Mouse (Mus musculus) lung, adult 2 months (tissue): ENCODE data around the gene Atf6. TPM values are rescaled to one million over a fixed set of nuclear protein-coding genes. Genes with fewer than 3 reads are reported as not detected.
A peak's percentile ranks its signal among the peaks of the same experiment; 100 is the strongest.

ENCODE experiments used
- DNase-seq: peaks from one replicate; pipeline ENCODE4 v3.0.0; 2022
- H3K4me1 ChIP-seq: fragments of 200-500 bp; 2 replicates; pipeline ENCODE4 v1.6.1; 2011; ENCODE audit warnings: low read length; ENCODE audit not compliant: control insufficient read depth, insufficient read depth
- H3K4me3 ChIP-seq: fragments of 200-500 bp; replicated peaks from 2 replicates; pipeline ENCODE3; 2011; ENCODE audit warnings: low read depth, mild to moderate bottlenecking, control low read depth, low read length; ENCODE audit errors: extremely low read depth
- CTCF ChIP-seq: fragments of 200-500 bp; IDR thresholded peaks from 2 replicates; pipeline ENCODE4 v1.5.1; 2011; ENCODE audit warnings: mild to moderate bottlenecking, low read length, control low read depth; ENCODE audit not compliant: insufficient read depth
- POLR2A ChIP-seq: fragments of 200-500 bp; IDR thresholded peaks from 2 replicates; pipeline ENCODE4 v1.6.1; 2011; ENCODE audit warnings: low read depth, mild to moderate bottlenecking, control low read depth, low read length, borderline replicate concordance; ENCODE audit errors: extremely low read depth
- WGBS: fragments of 180-500 bp; shearing (Covaris S2); methylation state at CpG from one replicate; pipeline ENCODE4 v1.1.7; 2018; 5-methylcytosine and 5-hydroxymethylcytosine counted together
- polyA plus RNA-seq: library from polyadenylated mRNA; depleted of rRNA; stranded (reverse); fragments of >200 nt; gene quantifications from 2 replicates; pipeline ENCODE4 v1.2.3, GENCODE M21; 2012

Gene Atf6
- polyA plus RNA-seq, 1 experiment: 18.8 TPM

GRCm38 (mm10) chr1:170901536-170902238 lies 34.1 kb upstream of the Atf6 start:
- DNase-seq: peak; percentile 77
- peak; percentile 77 for TF ChIP-seq CTCF
- no peak for TF ChIP-seq POLR2A
- 32% methylated on average over 10 of the region's 10 CpGs for WGBS
- no peak overlapping the region for H3K4me3 ChIP-seq
- 0 out of 2 replicates have a peak, but pooled peaks cover 3% of the 10 kb centered on the region for H3K4me1 ChIP-seq

- Histone ChIP-seq H3K4me1 (0 out of 2 replicates have a peak, but pooled peaks cover 3% of the 10 kb centered on the region), H3K4me3 (no peak overlapping the region)
- no peak for TF ChIP-seq POLR2A
- TF ChIP-seq CTCF: peak; percentile 24; the same call in 1 of the 2 replicates
- peak; percentile 27 for DNase-seq
- WGBS: 23% methylated on average over 10 of the region's 10 CpGs
Observed at GRCm38 (mm10) chr1:170900799-170901467, 33.4 kb upstream of the Atf6 start.

- DNase-seq: no peak
- 0 out of 2 replicates have a peak, but pooled peaks cover 3% of the 10 kb centered on the region for H3K4me1 ChIP-seq
- no peak overlapping the region for H3K4me3 ChIP-seq
- no peak for TF ChIP-seq CTCF
- no peak for TF ChIP-seq POLR2A
- WGBS: 36% methylated on average over 16 of the region's 16 CpGs
Observed at GRCm38 (mm10) chr1:170898413-170899075, 31.0 kb upstream of the Atf6 start.

GRCm38 (mm10) chr1:170896651-170897281 lies 29.2 kb upstream of the Atf6 start:
- WGBS: 64% methylated on average over 5 of the region's 5 CpGs
- TF ChIP-seq CTCF (no peak), POLR2A (no peak)
- no peak for DNase-seq
- no peak overlapping the region for H3K4me3 ChIP-seq
- H3K4me1 ChIP-seq: 0 out of 2 replicates have a peak, but pooled peaks cover 3% of the 10 kb centered on the region

GRCm38 (mm10) chr1:170894603-170895602 lies 27.3 kb upstream of the Atf6 start:
- H3K4me3 ChIP-seq: no peak overlapping the region
- no peak for DNase-seq
- TF ChIP-seq CTCF: peak; percentile 7; the same call in 1 of the 2 replicates
- TF ChIP-seq POLR2A: no peak
- no peaks in the 10 kb centered on the region for H3K4me1 ChIP-seq
- 58% methylated on average over 9 of the region's 9 CpGs for WGBS

- Histone ChIP-seq H3K4me3 (no peak overlapping the region), H3K4me1 (no peaks in the 10 kb centered on the region)
- no peak for DNase-seq
- TF ChIP-seq CTCF: no peak
- TF ChIP-seq POLR2A: no peak
- 58% methylated on average over 1 of the region's 1 CpGs for WGBS
Observed at GRCm38 (mm10) chr1:170892279-170892678, 24.7 kb upstream of the Atf6 start.

GRCm38 (mm10) chr1:170891646-170892045 lies 24.1 kb upstream of the Atf6 start:
- TF ChIP-seq POLR2A (no peak), CTCF (no peak)
- 71% methylated on average over 2 of the region's 2 CpGs for WGBS
- no peak overlapping the region for H3K4me3 ChIP-seq
- DNase-seq: no peak
- H3K4me1 ChIP-seq: no peaks in the 10 kb centered on the region

- TF ChIP-seq POLR2A (no peak), CTCF (no peak)
- no peak for DNase-seq
- Histone ChIP-seq H3K4me3 (no peak overlapping the region), H3K4me1 (no peaks in the 10 kb centered on the region)
- 75% methylated on average over 4 of the region's 4 CpGs for WGBS
Observed at GRCm38 (mm10) chr1:170889310-170889709, 21.7 kb upstream of the Atf6 start.
